Mouse (Mus musculus) erythroblast, embryonic 14.5 days (primary cell): ENCODE results near the gene Myh9.

Experiments
- GATA1 ChIP-seq: IDR thresholded peaks from 2 replicates; pipeline ENCODE4 v1.6.1; 2012; ENCODE audit warnings: low read length, inconsistent platforms, mixed read lengths
- TAL1 ChIP-seq: IDR thresholded peaks from 3 replicates; pipeline ENCODE4 v1.6.1; 2012; ENCODE audit warnings: low read length, inconsistent platforms, mixed read lengths

DNA sequence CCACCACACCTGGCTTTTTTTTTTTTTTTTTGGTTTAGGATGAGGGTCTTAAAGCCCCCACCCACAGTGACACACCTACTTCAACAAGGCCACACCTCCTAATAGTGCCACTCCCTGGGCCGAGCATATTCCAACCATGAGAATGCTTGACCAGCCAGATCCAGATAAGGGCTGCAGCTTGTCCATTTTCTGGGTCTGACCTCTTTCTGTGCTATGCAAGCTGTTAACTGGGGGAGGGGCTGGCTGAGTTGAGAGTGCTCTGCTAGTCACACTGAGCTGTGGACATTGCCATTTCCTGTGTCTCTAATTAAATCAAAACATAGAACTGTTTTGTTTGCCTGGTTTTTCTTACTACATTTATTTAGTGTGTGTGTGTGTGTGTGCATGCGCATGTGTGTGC lies 31.6 kb upstream of the Myh9 start:
- TF ChIP-seq TAL1 (no peak), GATA1 (no peak)
